In the genomic region with DNA sequence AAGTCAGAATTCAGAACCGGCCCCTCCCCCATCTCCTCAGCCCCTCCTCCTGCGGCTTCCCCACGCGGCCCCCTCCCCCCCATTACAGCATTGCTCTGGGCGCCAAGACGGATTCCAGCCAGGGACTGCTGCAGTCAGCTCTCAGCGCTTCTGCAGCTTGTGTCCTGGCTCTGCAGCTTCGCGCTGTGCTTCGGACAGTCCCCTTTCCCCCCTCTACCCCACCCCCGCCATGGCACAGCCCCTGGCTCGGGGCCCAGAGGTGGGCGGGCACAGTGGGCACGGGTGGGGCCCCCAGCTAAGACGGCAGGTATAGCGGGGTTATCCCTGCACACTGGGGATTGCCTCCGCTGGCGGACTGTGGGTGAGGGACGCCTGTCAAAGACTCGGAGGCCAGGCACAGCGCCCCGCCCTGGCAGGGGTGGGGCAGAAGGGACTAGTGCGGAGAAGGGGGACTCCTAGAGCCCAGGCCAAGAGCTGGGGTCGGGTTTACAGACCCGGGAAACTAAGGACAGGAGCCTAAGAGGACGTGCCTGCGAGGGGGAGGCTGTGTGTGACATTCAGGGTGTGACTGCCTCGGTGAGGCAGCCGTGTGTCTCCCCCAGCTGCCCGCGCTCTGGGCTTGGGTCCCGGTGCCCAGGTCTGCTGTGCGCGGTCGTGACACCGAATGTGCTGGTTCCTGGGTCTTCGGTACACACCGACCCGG, we compare ENCODE assay signal across 8 mouse cellular contexts. TPM values are rescaled to one million over a fixed set of nuclear protein-coding genes. Genes with fewer than 3 reads are reported as not detected.
A peak's percentile ranks its signal among the peaks of the same experiment; 100 is the strongest.
DNase-seq lines count a peak whose midpoint lies in the region; ATAC-seq lines count a peak whose summit lies in the region.

No protein-coding gene starts in this region.

- H3K36me3 ChIP-seq in heart, embryonic 14.5 days (ENCODE audit: control insufficient read depth, insufficient read depth, low read length), result no peaks in the 10 kb centered on the region
- H3K36me3 ChIP-seq in lung, embryonic 16.5 days (ENCODE audit: control insufficient read depth, insufficient read depth, low read length), result no peaks in the 10 kb centered on the region

- peak overlapping the region; percentile 66 to 72 for H3K4me3 ChIP-seq in heart, embryonic 14.5 days (ENCODE audit: control insufficient read depth in 1 of 2, insufficient read depth in 1 of 2, low read depth in 1 of 2, low read length in 2 of 2)
- H3K4me3 ChIP-seq in lung, embryonic 16.5 days (ENCODE audit: low read length), result peak overlapping the region; percentile 72

- peaks cover 58% of the 10 kb centered on the region for H3K27me3 ChIP-seq in heart, embryonic 14.5 days (ENCODE audit: control insufficient read depth, insufficient read depth, low read length)
- H3K27me3 ChIP-seq in lung, embryonic 16.5 days (ENCODE audit: control insufficient read depth, insufficient read depth, low read depth, low read length), result peaks cover 35% of the 10 kb centered on the region

- peak overlapping the region; percentile 100 for H3K4me2 ChIP-seq in heart, embryonic 14.5 days (ENCODE audit: low read length)
- peak overlapping the region; percentile 100 for H3K4me2 ChIP-seq in lung, embryonic 16.5 days (ENCODE audit: low read depth, low read length)

- no peak overlapping the region for H3K27ac ChIP-seq in heart, embryonic 14.5 days (replicated peaks in 1 of 2; ENCODE audit: control insufficient read depth in 1 of 2, insufficient read depth in 1 of 2, low read depth in 2 of 2, low read length in 2 of 2)
- no peak overlapping the region for H3K27ac ChIP-seq in lung, embryonic 16.5 days (ENCODE audit: low read length)

- H3K9ac ChIP-seq in heart, embryonic 14.5 days (ENCODE audit: low read length), result peak overlapping the region; percentile 64
- H3K9ac ChIP-seq in lung, embryonic 16.5 days (ENCODE audit: low read length), result peak overlapping the region; percentile 69

- peak; percentile 78 for DNase-seq in ES-CJ7 (ENCODE audit: low read depth, low spot score)
- DNase-seq in adrenal gland, adult 18-20 months (ENCODE audit: low spot score in 2 of 2), result peak; percentile 32 to 40
- DNase-seq in embryo, embryonic 10.5 days (ENCODE audit: low spot score), result peak; percentile 78
- peak; percentile 41 for DNase-seq in kidney, postnatal 10 days
- peak; percentile 9 for DNase-seq in ovary, adult 18-20 months (ENCODE audit: low spot score)

- peaks cover 0 to 16% of the 10 kb centered on the region in 2 experiments; a peak in 3 of 4 replicates for H3K4me1 ChIP-seq in heart, embryonic 14.5 days (ENCODE audit: control insufficient read depth in 2 of 2, insufficient read depth in 2 of 2, low read length in 2 of 2)
- peaks cover 14% of the 10 kb centered on the region for H3K4me1 ChIP-seq in lung, embryonic 16.5 days (replicated peaks; ENCODE audit: control insufficient read depth, insufficient read depth, low read length)

- under 1% methylated on average over 39 of the region's 39 CpGs for WGBS in heart, embryonic 14.5 days
- WGBS in lung, embryonic 16.5 days, result 1% methylated on average over 37 of the region's 39 CpGs

- H3K9me3 ChIP-seq in heart, embryonic 14.5 days (ENCODE audit: control insufficient read depth, low read length), result no peaks in the 10 kb centered on the region
- H3K9me3 ChIP-seq in lung, embryonic 16.5 days (ENCODE audit: control insufficient read depth, low read length), result no peaks in the 10 kb centered on the region

- peak; percentile 46 for ATAC-seq in heart, embryonic 14.5 days (ENCODE audit: insufficient number of reproducible peaks, insufficient read depth, low FRiP score, low read depth)
- ATAC-seq in lung, embryonic 16.5 days (ENCODE audit: low read depth), result peak; percentile 76
- no peak for ATAC-seq in inflammation-experienced regulatory T-cells, adult 6 months

RNA-seq across cellular contexts. Expression of a gene that starts 0.6 kb away (rescaled TPM):
- total RNA-seq in adrenal gland, adult 18-20 months (2021), result 1 to 10 TPM; 4.9 to 6.1 TPM
- polyA plus RNA-seq in heart, embryonic 14.5 days (2014; fragmentation: Nextera tagmentation; extraction: Ambion mirVana), result 0.57 and 0.74 TPM in 2 replicates
- polyA plus RNA-seq in lung, embryonic 16.5 days (2015; fragmentation: Nextera tagmentation; extraction: Ambion mirVana), result 0.38 and 0.41 TPM in 2 replicates
- polyA plus RNA-seq in inflammation-experienced regulatory T-cells, adult 6 months (2017; shearing (Covaris generic)), result not detected

RNA-seq across cellular contexts. Expression of a gene that starts 44.9 kb away (rescaled TPM):
- total RNA-seq in adrenal gland, adult 18-20 months (2021), result 10 to 100 TPM; 15.0 to 19.6 TPM
- polyA plus RNA-seq in heart, embryonic 14.5 days (2014; fragmentation: Nextera tagmentation; extraction: Ambion mirVana), result 14.6 and 15.6 TPM in 2 replicates
- 21.0 and 22.7 TPM in 2 replicates for polyA plus RNA-seq in lung, embryonic 16.5 days (2015; fragmentation: Nextera tagmentation; extraction: Ambion mirVana)
- 10 to 100 TPM; 12.0 to 23.9 (median 19.0) TPM for polyA plus RNA-seq in inflammation-experienced regulatory T-cells, adult 6 months (2017; shearing (Covaris generic))

Comparison
In these comparisons a context has a peak if more than half of its experiments do, and no peak if none do; other contexts are left out.
1. DNase-seq: peak in every context shown above with its lines; median percentile 78 in ES-CJ7; 78 in embryo, embryonic 10.5 days; 41 in kidney, postnatal 10 days; 36 in adrenal gland, adult 18-20 months; 9 in ovary, adult 18-20 months.